In the genomic region with DNA sequence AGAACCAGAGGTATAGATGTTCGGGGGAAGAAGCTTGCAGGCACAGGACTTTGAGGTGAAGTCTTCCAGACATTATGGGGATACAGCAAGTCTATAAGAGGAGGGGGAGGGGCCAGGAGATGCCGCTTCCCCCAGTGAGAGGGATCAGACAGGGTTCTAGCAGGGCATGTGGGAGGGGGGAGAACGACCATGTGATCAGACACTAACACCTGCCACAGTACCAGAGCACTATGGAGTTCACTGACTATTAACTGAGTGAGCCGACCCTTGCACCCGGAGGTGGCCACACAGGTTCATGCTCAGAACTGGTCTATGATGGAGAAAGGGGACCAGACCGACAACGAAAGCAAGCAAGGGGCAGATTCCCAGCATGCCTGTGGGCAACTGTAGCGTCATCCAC, we compare ENCODE assay signal across 15 mouse cellular contexts.
"Had no signal": no experiment of that assay in that cellular context is flagged by ENCODE, and none has a peak within 500 bp of the region (broad histone marks: within the 10 kb centered on the region; RNA-seq: fewer than 3 reads in every experiment).

No protein-coding gene starts in this region.

- H3K4me3 ChIP-seq: limb, embryonic 12.5 days; liver, embryonic 15.5 days; megakaryocyte, embryonic 14.5 days; midbrain, embryonic 15.5 days; stomach, embryonic 15.5 days had no signal

- DNase-seq: layer of hippocampus, adult 9-11 months; layer of hippocampus, postnatal 36 days; lung, embryonic 14.5 days; lung, postnatal 10 days; right cerebral cortex, postnatal 14 days; thymus, adult 2 months; thymus, postnatal 25 days had no signal

- H3K9ac ChIP-seq: limb, embryonic 12.5 days; liver, embryonic 15.5 days; lung, embryonic 14.5 days; midbrain, embryonic 15.5 days; stomach, embryonic 15.5 days had no signal

- ATAC-seq: inflammation-experienced regulatory T-cells, adult 6 months; midbrain, embryonic 15.5 days had no signal

- H3K9me3 ChIP-seq: limb, embryonic 12.5 days; liver, embryonic 15.5 days; midbrain, embryonic 15.5 days; stomach, embryonic 15.5 days had no signal

- H3K27me3 ChIP-seq: limb, embryonic 12.5 days; liver, embryonic 15.5 days; megakaryocyte, embryonic 14.5 days; midbrain, embryonic 15.5 days; stomach, embryonic 15.5 days had no signal

- H3K4me1 ChIP-seq: liver, embryonic 15.5 days; stomach, embryonic 15.5 days had no signal

- H3K36me3 ChIP-seq: limb, embryonic 12.5 days; liver, embryonic 15.5 days; midbrain, embryonic 15.5 days; stomach, embryonic 15.5 days had no signal

- H3K4me2 ChIP-seq: limb, embryonic 12.5 days; liver, embryonic 15.5 days; lung, embryonic 14.5 days; midbrain, embryonic 11.5 days; midbrain, embryonic 15.5 days; stomach, embryonic 15.5 days had no signal

- H3K27ac ChIP-seq: limb, embryonic 12.5 days; liver, embryonic 15.5 days; macrophage; midbrain, embryonic 15.5 days; stomach, embryonic 15.5 days had no signal
